In the genomic region with DNA sequence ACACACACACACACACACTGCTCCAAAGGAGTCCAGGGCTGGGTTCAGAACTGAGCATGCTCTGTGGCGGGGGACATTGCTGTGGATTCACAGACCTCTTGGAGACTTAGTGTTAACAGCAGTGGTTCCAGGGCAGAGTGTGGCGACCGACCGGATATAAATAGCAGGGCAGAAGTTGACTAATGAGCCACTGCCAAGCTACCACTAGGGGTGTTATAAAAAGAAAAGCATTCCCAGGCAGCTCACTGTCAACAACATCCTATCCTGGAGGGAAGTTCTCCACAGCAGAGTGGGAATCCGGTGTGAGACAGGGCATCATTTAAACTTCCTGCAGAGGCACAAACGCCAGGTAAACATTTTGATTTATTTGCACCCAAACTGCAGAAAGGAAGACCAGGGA, we compare ENCODE assay signal across 11 mouse cellular contexts. TPM values are rescaled to one million over a fixed set of nuclear protein-coding genes. Genes with fewer than 3 reads are reported as not detected.
DNase-seq lines count a peak whose midpoint lies in the region; ATAC-seq and TF ChIP-seq lines count a peak whose summit lies in the region.
"Had no signal": no experiment of that assay in that cellular context is flagged by ENCODE, and none has a peak within 500 bp of the region (broad histone marks: within the 10 kb centered on the region; RNA-seq: fewer than 3 reads in every experiment).

No protein-coding gene starts in this region.

- peaks cover 3% of the 10 kb centered on the region; the same call in 1 of the 2 replicates for H3K27me3 ChIP-seq in hindbrain, postnatal 0 days (ENCODE audit: insufficient read depth, low read length)
- H3K27me3 ChIP-seq in hindbrain, embryonic 16.5 days (replicated peaks; ENCODE audit: control insufficient read depth, insufficient read depth, low read length), result 0 out of 2 replicates have a peak, but pooled peaks cover 3% of the 10 kb centered on the region

- H3K4me3 ChIP-seq in hindbrain, postnatal 0 days (ENCODE audit: low read length), result no peak overlapping the region
- H3K4me3 ChIP-seq in hindbrain, embryonic 16.5 days (ENCODE audit: low read length), result no peak overlapping the region
- H3K4me3 ChIP-seq in brown adipose tissue, adult 24 weeks (ENCODE audit: insufficient read depth, low read depth, low read length), result no peak overlapping the region
- H3K4me3 ChIP-seq: hindbrain, embryonic 10.5 days had no signal

- ATAC-seq in hindbrain, postnatal 0 days, result 0 out of 2 replicates have a peak, but pooled peaks have one; percentile 10
- ATAC-seq in hindbrain, embryonic 16.5 days, result no peak; the same call in 1 of the 2 replicates

- H3K4me2 ChIP-seq in hindbrain, postnatal 0 days (ENCODE audit: low read depth, low read length), result no peak overlapping the region
- no peak overlapping the region for H3K4me2 ChIP-seq in hindbrain, embryonic 16.5 days (ENCODE audit: low read length)

- intact Hi-C loops in heart, postnatal 10 days (cut with DNase I), result no loop called here

- peak; percentile 43; the same call in 1 of the 2 replicates for TF ChIP-seq CTCF in hindbrain, postnatal 0 days (IDR thresholded peaks at IDR 0.05; ENCODE audit: low read depth)

- H3K9me3 ChIP-seq in hindbrain, postnatal 0 days (ENCODE audit: low read length), result no peaks in the 10 kb centered on the region
- H3K9me3 ChIP-seq in hindbrain, embryonic 16.5 days (ENCODE audit: control insufficient read depth, low read length), result no peaks in the 10 kb centered on the region
- H3K9me3 ChIP-seq: hindbrain, embryonic 10.5 days had no signal

- WGBS in hindbrain, postnatal 0 days, result 38% methylated on average over 6 of the region's 6 CpGs
- 56% methylated on average over 6 of the region's 6 CpGs for WGBS in hindbrain, embryonic 16.5 days

- no peaks in the 10 kb centered on the region for H3K4me1 ChIP-seq in hindbrain, postnatal 0 days (ENCODE audit: insufficient read depth, low read length)
- no peaks in the 10 kb centered on the region for H3K4me1 ChIP-seq in hindbrain, embryonic 16.5 days (ENCODE audit: control insufficient read depth, insufficient read depth, low read depth, low read length)
- peaks cover 6% of the 10 kb centered on the region for H3K4me1 ChIP-seq in brown adipose tissue, adult 24 weeks (ENCODE audit: control insufficient read depth, insufficient read depth, insufficient read length, low read length)

- H3K36me3 ChIP-seq in hindbrain, postnatal 0 days (ENCODE audit: insufficient read depth, low read length), result no peaks in the 10 kb centered on the region
- no peaks in the 10 kb centered on the region for H3K36me3 ChIP-seq in hindbrain, embryonic 16.5 days (ENCODE audit: control insufficient read depth, insufficient read depth, low read length)
- H3K36me3 ChIP-seq: hindbrain, embryonic 10.5 days had no signal

- no peak overlapping the region for H3K9ac ChIP-seq in hindbrain, postnatal 0 days (replicated peaks; ENCODE audit: low read length)
- no peak overlapping the region for H3K9ac ChIP-seq in hindbrain, embryonic 16.5 days (ENCODE audit: low read depth, low read length)

- H3K27ac ChIP-seq in hindbrain, postnatal 0 days, result no peak overlapping the region
- no peak overlapping the region for H3K27ac ChIP-seq in hindbrain, embryonic 16.5 days (ENCODE audit: low read depth, low read length)
- peak overlapping the region; percentile 41; the same call in 1 of the 2 replicates for H3K27ac ChIP-seq in brown adipose tissue, adult 24 weeks (replicated peaks; ENCODE audit: low read depth, low read length)
- H3K27ac ChIP-seq: hindbrain, embryonic 10.5 days had no signal

- DNase-seq in hindbrain, postnatal 0 days (ENCODE audit: low spot score), result peak; percentile 20
- peak; percentile 78 to 80 for DNase-seq in heart, postnatal 10 days
- DNase-seq in lung, postnatal 14 days, result peak; percentile 18
- DNase-seq in cerebellum, postnatal 36 days, result no peak
- DNase-seq in urinary bladder, postnatal 25 days (ENCODE audit: low spot score), result no peak
- DNase-seq in thymus, postnatal 25 days, result no peak
- DNase-seq: right cerebral cortex, postnatal 25 days had no signal

RNA-seq across cellular contexts. Expression of a gene that starts 38.0 kb away (rescaled TPM):
- not detected in 2 replicates for total RNA-seq in hindbrain, postnatal 0 days (2014; rRNA removed)
- 0.54 and 0.80 TPM in 2 replicates for polyA plus RNA-seq in hindbrain, postnatal 0 days (2015; fragmentation: Nextera tagmentation; extraction: Ambion mirVana)
- polyA plus RNA-seq in hindbrain, embryonic 16.5 days (2015; fragmentation: Nextera tagmentation; extraction: Ambion mirVana), result 0.22 and 0.43 TPM in 2 replicates
- polyA plus RNA-seq in brown adipose tissue, adult 24 weeks (2012; ENCODE audit: insufficient read depth, insufficient read length, missing spikeins), result 2.7 TPM in 1 of 2 replicates, not detected in the other
- 1 to 10 TPM in 1 of 2 experiments, under 1 TPM in 1; 0.40 to 1.0 TPM for total RNA-seq in heart, postnatal 10 days (2021)

RNA-seq across cellular contexts. Expression of a gene that starts 48.4 kb away (rescaled TPM):
- 72.6 and 90.2 TPM in 2 replicates for total RNA-seq in hindbrain, postnatal 0 days (2014; rRNA removed)
- 41.3 and 42.3 TPM in 2 replicates for polyA plus RNA-seq in hindbrain, postnatal 0 days (2015; fragmentation: Nextera tagmentation; extraction: Ambion mirVana)
- 56.4 and 58.3 TPM in 2 replicates for polyA plus RNA-seq in hindbrain, embryonic 16.5 days (2015; fragmentation: Nextera tagmentation; extraction: Ambion mirVana)
- polyA plus RNA-seq in brown adipose tissue, adult 24 weeks (2012; ENCODE audit: insufficient read depth, insufficient read length, missing spikeins), result 20.3 and 20.9 TPM in 2 replicates
- total RNA-seq in heart, postnatal 10 days (2021), result 10 to 100 TPM; 20.7 to 27.0 TPM

RNA-seq across cellular contexts. Expression of a gene that starts 55.0 kb away (rescaled TPM):
- 1.8 and 4.1 TPM in 2 replicates for total RNA-seq in hindbrain, postnatal 0 days (2014; rRNA removed)
- polyA plus RNA-seq in hindbrain, postnatal 0 days (2015; fragmentation: Nextera tagmentation; extraction: Ambion mirVana), result 8.0 and 10.2 TPM in 2 replicates
- 6.4 and 6.7 TPM in 2 replicates for polyA plus RNA-seq in hindbrain, embryonic 16.5 days (2015; fragmentation: Nextera tagmentation; extraction: Ambion mirVana)
- polyA plus RNA-seq in brown adipose tissue, adult 24 weeks (2012; ENCODE audit: insufficient read depth, insufficient read length, missing spikeins), result 163 and 220 TPM in 2 replicates
- total RNA-seq in heart, postnatal 10 days (2021), result 100 to 1,000 TPM; 369 to 606 TPM

RNA-seq across cellular contexts. Expression of a gene that starts 58.8 kb away (rescaled TPM):
- not detected in 2 replicates for total RNA-seq in hindbrain, postnatal 0 days (2014; rRNA removed)
- not detected in 2 replicates for polyA plus RNA-seq in hindbrain, postnatal 0 days (2015; fragmentation: Nextera tagmentation; extraction: Ambion mirVana)
- not detected in 2 replicates for polyA plus RNA-seq in hindbrain, embryonic 16.5 days (2015; fragmentation: Nextera tagmentation; extraction: Ambion mirVana)
- polyA plus RNA-seq in brown adipose tissue, adult 24 weeks (2012; ENCODE audit: insufficient read depth, insufficient read length, missing spikeins), result 15.5 and 47.1 TPM in 2 replicates
- total RNA-seq in heart, postnatal 10 days (2021), result under 1 TPM; 0.64 to 0.81 TPM
- total RNA-seq: left cerebral cortex, postnatal 36 days had no signal
- polyA plus RNA-seq: hindbrain, embryonic 10.5 days had no signal

Comparison
In these comparisons a context has a peak if more than half of its experiments do, and no peak if none do; other contexts are left out.
1. DNase-seq: peak in hindbrain, postnatal 0 days (single experiment), heart, postnatal 10 days (2 of 2) and lung, postnatal 14 days (single experiment); none in cerebellum, postnatal 36 days (0 of 2), urinary bladder, postnatal 25 days (single experiment) and thymus, postnatal 25 days (single experiment).
2. RNA of a gene that starts 55.0 kb away (polyA plus RNA-seq): 163 to 220 TPM in brown adipose tissue, adult 24 weeks; 8.0 to 10.2 TPM in hindbrain, postnatal 0 days and 6.4 to 6.7 TPM in hindbrain, embryonic 16.5 days; every median in the first group is over 10 times any median in the second.